Mouse (Mus musculus) embryonic stem cell, embryonic (primary cell): ENCODE data around the gene Inha.

Experiments
- CTCF ChIA-PET, 4 experiments: fragments of 300-600 bp in 2 of 4; fragments of 350-600 bp in 2 of 4; sonication (Branson Sonifier 250); formaldehyde crosslinking; loops; one replicate each; lab custom pipeline; 2022; ENCODE audit warnings: inconsistent platforms in 2 of 4; lab: Charles Lee
- POLR2A ChIA-PET, 4 experiments: fragments of 300-600 bp in 2 of 4; fragments of 350-600 bp in 2 of 4; sonication (Branson Sonifier 250); formaldehyde crosslinking; loops; one replicate each; lab custom pipeline; 2022; ENCODE audit warnings: antibody characterized with exemption in 4 of 4, inconsistent platforms in 1 of 4; lab: Charles Lee

Inha gene

GRCm38 (mm10) chr1:75478916-75479634, 27.8 kb upstream of the Inha start, which contains the start of the genes Chpf and Tmem198:
Gene Chpf, minus strand, starts transcription at chr1:75479307.
Gene Tmem198, plus strand, starts transcription at chr1:75479532.
- CTCF ChIA-PET, result interaction anchor here (0.5 to 4.7 kb wide), 39 partner anchors 8 to 353 kb away, joined by 3 to 81 read pairs (median 4); partner anchors contain the start of genes Asic4 (in 1 of the 4), Dnpep (in 1 of the 4) and Gmppa (in 1 of the 4)
- POLR2A ChIA-PET, result interaction anchor here in 3 of 4 experiments (0.5 to 5.5 kb wide), 55 partner anchors 9 to 1366 kb away, joined by 3 to 35 read pairs (median 4); partner anchors contain the start of genes Gmppa (in 3 of the 3), Inha (in 3 of the 3), Obsl1 (in 3 of the 3) and Dnpep (in 1 of the 3)

GRCm38 (mm10) chr1:75479635-75479989, 27.3 kb upstream of the Inha start:
- ChIA-PET CTCF (interaction anchor here (0.5 to 4.7 kb wide), 30 partner anchors 8 to 162 kb away, joined by 3 to 81 read pairs (median 5); partner anchors contain the start of genes Asic4 (in 1 of the 4), Dnpep (in 1 of the 4) and Gmppa (in 1 of the 4)), POLR2A (interaction anchor here in 3 of 4 experiments (0.5 to 5.5 kb wide), 51 partner anchors 8 to 1367 kb away, joined by 3 to 35 read pairs (median 4); partner anchors contain the start of genes Gmppa (in 3 of the 3), Inha (in 3 of the 3), Obsl1 (in 3 of the 3) and Dnpep (in 1 of the 3))

- ChIA-PET CTCF (interaction anchor here (0.8 to 4.7 kb wide), 19 partner anchors 7 to 162 kb away, joined by 3 to 81 read pairs (median 5); partner anchors contain the start of genes Asic4 (in 1 of the 4), Dnpep (in 1 of the 4) and Gmppa (in 1 of the 4)), POLR2A (interaction anchor here in 3 of 4 experiments (0.9 to 5.5 kb wide), 30 partner anchors 8 to 252 kb away, joined by 3 to 35 read pairs (median 5); partner anchors contain the start of genes Inha (in 3 of the 3), Gmppa (in 2 of the 3), Obsl1 (in 2 of the 3) and Dnpep (in 1 of the 3))
Observed at GRCm38 (mm10) chr1:75480036-75480435, 26.8 kb upstream of the Inha start.

GRCm38 (mm10) chr1:75480735-75481134, 26.1 kb upstream of the Inha start:
- CTCF ChIA-PET, result interaction anchor here in 1 of 4 experiments (2.4 kb wide), 1 partner anchor 79 kb away, joined by 17 read pairs; no protein-coding TSS in a partner anchor
- POLR2A ChIA-PET, result interaction anchor here in 2 of 4 experiments (0.9 to 1.6 kb wide), 5 partner anchors 25 to 82 kb away, joined by 3 to 6 read pairs (median 3); partner anchors contain the start of gene Obsl1 (in 1 of the 2)

- ChIA-PET POLR2A (interaction anchor here in 3 of 4 experiments (0.6 to 3.1 kb wide), 24 partner anchors 9 to 267 kb away, joined by 3 to 24 read pairs (median 4); partner anchors contain the start of genes Dnpep (in 1 of the 3), Gmppa (in 1 of the 3), Inha (in 1 of the 3) and Obsl1 (in 1 of the 3)), CTCF (interaction anchor here (0.6 to 3.1 kb wide), 17 partner anchors 8 to 593 kb away, joined by 3 to 39 read pairs (median 7); partner anchors contain the start of genes Chpf (in 2 of the 4), Tmem198 (in 2 of the 4) and Gmppa (in 1 of the 4))
Observed at GRCm38 (mm10) chr1:75486561-75486960, 20.3 kb upstream of the Inha start.

GRCm38 (mm10) chr1:75487040-75487404, 19.9 kb upstream of the Inha start:
- CTCF ChIA-PET, result interaction anchor here (0.6 to 3.1 kb wide), 30 partner anchors 8 to 679 kb away, joined by 3 to 39 read pairs (median 6); partner anchors contain the start of genes Chpf (in 4 of the 4), Tmem198 (in 4 of the 4), Gmppa (in 2 of the 4) and Dnpep (in 1 of the 4)
- POLR2A ChIA-PET, result interaction anchor here (0.5 to 3.1 kb wide), 54 partner anchors 8 to 635 kb away, joined by 3 to 35 read pairs (median 4); partner anchors contain the start of genes Chpf (in 3 of the 4), Stk11ip (in 3 of the 4), Tmem198 (in 3 of the 4) and Inha (in 2 of the 4)

GRCm38 (mm10) chr1:75487405-75488161, 19.3 kb upstream of the Inha start:
- ChIA-PET POLR2A (interaction anchor here (0.5 to 3.1 kb wide), 55 partner anchors 8 to 636 kb away, joined by 3 to 35 read pairs (median 4); partner anchors contain the start of genes Chpf (in 3 of the 4), Stk11ip (in 3 of the 4), Tmem198 (in 3 of the 4) and Inha (in 2 of the 4)), CTCF (interaction anchor here (0.6 to 3.1 kb wide), 31 partner anchors 8 to 680 kb away, joined by 3 to 39 read pairs (median 6); partner anchors contain the start of genes Chpf (in 4 of the 4), Tmem198 (in 4 of the 4), Gmppa (in 2 of the 4) and Dnpep (in 1 of the 4))

- CTCF ChIA-PET, result interaction anchor here (0.6 to 3.4 kb wide), 10 partner anchors 8 to 148 kb away, joined by 3 to 17 read pairs (median 4); no protein-coding TSS in a partner anchor
- POLR2A ChIA-PET, result interaction anchor here (0.5 to 3.0 kb wide), 10 partner anchors 11 to 1906 kb away, joined by 3 to 17 read pairs (median 4); partner anchors contain the start of genes Chpf (in 1 of the 4), Gmppa (in 1 of the 4), Inha (in 1 of the 4) and Obsl1 (in 1 of the 4)
Observed at GRCm38 (mm10) chr1:75490785-75491551, 15.9 kb upstream of the Inha start.

GRCm38 (mm10) chr1:75492579-75493170, 14.2 kb upstream of the Inha start:
- CTCF ChIA-PET, result interaction anchor here (0.6 to 3.4 kb wide), 8 partner anchors 14 to 150 kb away, joined by 3 to 17 read pairs (median 4); partner anchors contain the start of genes Chpf (in 1 of the 4), Gmppa (in 1 of the 4) and Tmem198 (in 1 of the 4)
- POLR2A ChIA-PET, result interaction anchor here in 3 of 4 experiments (0.5 to 3.0 kb wide), 10 partner anchors 9 to 175 kb away, joined by 3 to 17 read pairs (median 6); partner anchors contain the start of genes Obsl1 (in 2 of the 3), Chpf (in 1 of the 3), Gmppa (in 1 of the 3) and Inha (in 1 of the 3)

- CTCF ChIA-PET, result interaction anchor here (0.6 to 3.3 kb wide), 21 partner anchors 8 to 178 kb away, joined by 3 to 14 read pairs (median 5); partner anchors contain the start of genes Obsl1 (in 2 of the 4), Chpf (in 1 of the 4) and Tmem198 (in 1 of the 4)
- POLR2A ChIA-PET, result interaction anchor here in 2 of 4 experiments (0.6 to 1.5 kb wide), 9 partner anchors 8 to 66 kb away, joined by 3 to 8 read pairs (median 4); partner anchors contain the start of genes Inha (in 2 of the 2), Obsl1 (in 2 of the 2), Chpf (in 1 of the 2) and Tmem198 (in 1 of the 2)
Observed at GRCm38 (mm10) chr1:75494878-75495548, 11.9 kb upstream of the Inha start.

- POLR2A ChIA-PET, result interaction anchor here in 3 of 4 experiments (0.6 to 1.0 kb wide), 3 partner anchors 16 to 59 kb away, joined by 3 to 4 read pairs (median 3); no protein-coding TSS in a partner anchor
- CTCF ChIA-PET, result interaction anchor here (0.6 to 2.2 kb wide), 14 partner anchors 8 to 154 kb away, joined by 3 to 7 read pairs (median 3); partner anchors contain the start of gene Tmem198 (in 1 of the 4)
Observed at GRCm38 (mm10) chr1:75498897-75499296, 8.0 kb upstream of the Inha start.

GRCm38 (mm10) chr1:75499441-75499840, 7.4 kb upstream of the Inha start:
- ChIA-PET CTCF (interaction anchor here (0.6 to 2.2 kb wide), 17 partner anchors 8 to 247 kb away, joined by 3 to 7 read pairs (median 3); partner anchors contain the start of gene Tmem198 (in 1 of the 4)), POLR2A (interaction anchor here (0.6 to 1.1 kb wide), 6 partner anchors 9 to 58 kb away, joined by 3 to 4 read pairs (median 3); no protein-coding TSS in a partner anchor)

GRCm38 (mm10) chr1:75501905-75502304, 5.0 kb upstream of the Inha start:
- CTCF ChIA-PET, result interaction anchor here in 2 of 4 experiments (1.0 to 1.4 kb wide), 4 partner anchors 14 to 151 kb away, joined by 3 to 4 read pairs (median 3); no protein-coding TSS in a partner anchor
- POLR2A ChIA-PET, result interaction anchor here in 1 of 4 experiments (1.0 to 1.8 kb wide), 3 partner anchors 9 to 250 kb away, joined by 3 to 6 read pairs (median 4); no protein-coding TSS in a partner anchor
